Mouse (Mus musculus): ENCODE data around the gene Upp2. TPM values are rescaled to one million over a fixed set of nuclear protein-coding genes. Genes with fewer than 3 reads are reported as not detected.
A peak's percentile ranks its signal among the peaks of the same experiment; 100 is the strongest.

The Upp2 gene
- polyA plus RNA-seq (2014; fragmentation: Nextera tagmentation; extraction: Ambion mirVana), result 5.9 and 10.1 TPM in 2 replicates

- H3K4me2 ChIP-seq (replicated peaks; ENCODE audit: low read depth, low read length), result peak within 1 kb of the TSS; percentile 73
Measured at GRCm38 (mm10) chr2:58567066-58567810, at the start of gene Upp2, which contains the start of gene Acvr1. Gene Upp2 (plus strand): TSS chr2:58567298. Gene Acvr1 (minus strand): TSS chr2:58567157.

GRCm38 (mm10) chr2:58518517-58518916 is 48.6 kb upstream of the Upp2 start:
- H3K9me3 ChIP-seq (ENCODE audit: control insufficient read depth, low read length), result no peaks in the 10 kb centered on the region
- H3K36me3 ChIP-seq (ENCODE audit: control insufficient read depth, insufficient read depth, low read length), result no peaks in the 10 kb centered on the region
- no peak overlapping the region for H3K4me3 ChIP-seq (ENCODE audit: low read length)
- no peak overlapping the region for H3K27ac ChIP-seq (ENCODE audit: low read depth, low read length)
- 78% methylated on average over 1 of the region's 1 CpGs for WGBS
- no peak overlapping the region for H3K4me2 ChIP-seq (replicated peaks; ENCODE audit: low read depth, low read length)
- ATAC-seq (ENCODE audit: low FRiP score, low TSS enrichment), result no peak
- no peaks in the 10 kb centered on the region for H3K27me3 ChIP-seq (ENCODE audit: control insufficient read depth, insufficient read depth, low read length)
- no peak overlapping the region for H3K9ac ChIP-seq (ENCODE audit: low read depth, low read length)
- H3K4me1 ChIP-seq (ENCODE audit: control insufficient read depth, insufficient read depth, low read length), result peaks cover 25% of the 10 kb centered on the region

More at GRCm38 (mm10) chr2:58567066-58567810, at the start of gene Upp2, which contains the start of gene Acvr1:
- Histone ChIP-seq H3K27ac (ENCODE audit: low read depth, low read length) (peak within 1 kb of the TSS; percentile 96), H3K9ac (ENCODE audit: low read depth, low read length) (peak within 1 kb of the TSS; percentile 92), H3K36me3 (ENCODE audit: control insufficient read depth, insufficient read depth, low read length) (no peaks in the 10 kb centered on the region), H3K4me3 (ENCODE audit: low read length) (peak within 1 kb of the TSS; percentile 90), H3K27me3 (ENCODE audit: control insufficient read depth, insufficient read depth, low read length) (no peaks in the 10 kb centered on the region), H3K4me1 (ENCODE audit: control insufficient read depth, insufficient read depth, low read length) (peaks cover 24% of the 10 kb centered on the region), H3K9me3 (ENCODE audit: control insufficient read depth, low read length) (no peaks in the 10 kb centered on the region)
- WGBS, result 0% methylated on average over 29 of the region's 80 CpGs
- peak; percentile 96 for ATAC-seq (ENCODE audit: low FRiP score, low TSS enrichment)

- Histone ChIP-seq H3K4me2 (replicated peaks; ENCODE audit: low read depth, low read length) (no peak overlapping the region), H3K27me3 (ENCODE audit: control insufficient read depth, insufficient read depth, low read length) (no peaks in the 10 kb centered on the region), H3K36me3 (ENCODE audit: control insufficient read depth, insufficient read depth, low read length) (no peaks in the 10 kb centered on the region), H3K4me3 (ENCODE audit: low read length) (no peak overlapping the region), H3K27ac (ENCODE audit: low read depth, low read length) (no peak overlapping the region), H3K4me1 (ENCODE audit: control insufficient read depth, insufficient read depth, low read length) (peaks cover 24% of the 10 kb centered on the region), H3K9me3 (ENCODE audit: control insufficient read depth, low read length) (no peaks in the 10 kb centered on the region), H3K9ac (ENCODE audit: low read depth, low read length) (no peak overlapping the region)
- 80% methylated on average over 9 of the region's 9 CpGs for WGBS
- ATAC-seq (ENCODE audit: low FRiP score, low TSS enrichment), result no peak
Measured at GRCm38 (mm10) chr2:58520727-58521126, 46.4 kb upstream of the Upp2 start.

GRCm38 (mm10) chr2:58521621-58522020 is 45.5 kb upstream of the Upp2 start:
- Histone ChIP-seq H3K36me3 (ENCODE audit: control insufficient read depth, insufficient read depth, low read length) (no peaks in the 10 kb centered on the region), H3K4me3 (ENCODE audit: low read length) (no peak overlapping the region), H3K4me2 (replicated peaks; ENCODE audit: low read depth, low read length) (no peak overlapping the region), H3K4me1 (ENCODE audit: control insufficient read depth, insufficient read depth, low read length) (peaks cover 15% of the 10 kb centered on the region), H3K9me3 (ENCODE audit: control insufficient read depth, low read length) (no peaks in the 10 kb centered on the region), H3K27ac (ENCODE audit: low read depth, low read length) (no peak overlapping the region), H3K9ac (ENCODE audit: low read depth, low read length) (no peak overlapping the region), H3K27me3 (ENCODE audit: control insufficient read depth, insufficient read depth, low read length) (no peaks in the 10 kb centered on the region)
- 81% methylated on average over 6 of the region's 6 CpGs for WGBS
- no peak for ATAC-seq (ENCODE audit: low FRiP score, low TSS enrichment)

- Histone ChIP-seq H3K4me2 (replicated peaks; ENCODE audit: low read depth, low read length) (no peak overlapping the region), H3K27me3 (ENCODE audit: control insufficient read depth, insufficient read depth, low read length) (no peaks in the 10 kb centered on the region), H3K4me1 (ENCODE audit: control insufficient read depth, insufficient read depth, low read length) (peaks cover 9% of the 10 kb centered on the region), H3K9me3 (ENCODE audit: control insufficient read depth, low read length) (no peaks in the 10 kb centered on the region), H3K4me3 (ENCODE audit: low read length) (no peak overlapping the region), H3K27ac (ENCODE audit: low read depth, low read length) (no peak overlapping the region), H3K36me3 (ENCODE audit: control insufficient read depth, insufficient read depth, low read length) (no peaks in the 10 kb centered on the region), H3K9ac (ENCODE audit: low read depth, low read length) (no peak overlapping the region)
- 57% methylated on average over 12 of the region's 12 CpGs for WGBS
- no peak for ATAC-seq (ENCODE audit: low FRiP score, low TSS enrichment)
Measured at GRCm38 (mm10) chr2:58523097-58523496, 44.0 kb upstream of the Upp2 start.

GRCm38 (mm10) chr2:58523894-58524293 is 43.2 kb upstream of the Upp2 start:
- Histone ChIP-seq H3K4me2 (replicated peaks; ENCODE audit: low read depth, low read length) (no peak overlapping the region), H3K27me3 (ENCODE audit: control insufficient read depth, insufficient read depth, low read length) (no peaks in the 10 kb centered on the region), H3K36me3 (ENCODE audit: control insufficient read depth, insufficient read depth, low read length) (no peaks in the 10 kb centered on the region), H3K4me3 (ENCODE audit: low read length) (no peak overlapping the region), H3K27ac (ENCODE audit: low read depth, low read length) (no peak overlapping the region), H3K4me1 (ENCODE audit: control insufficient read depth, insufficient read depth, low read length) (peaks cover 9% of the 10 kb centered on the region), H3K9ac (ENCODE audit: low read depth, low read length) (no peak overlapping the region), H3K9me3 (ENCODE audit: control insufficient read depth, low read length) (no peaks in the 10 kb centered on the region)
- no peak; the same call in 1 of the 2 replicates for ATAC-seq (ENCODE audit: low FRiP score, low TSS enrichment)
- 83% methylated on average over 5 of the region's 5 CpGs for WGBS

- H3K4me1 ChIP-seq (ENCODE audit: control insufficient read depth, insufficient read depth, low read length), result peaks cover 10% of the 10 kb centered on the region
- no peak for ATAC-seq (ENCODE audit: low FRiP score, low TSS enrichment)
- no peak overlapping the region for H3K9ac ChIP-seq (ENCODE audit: low read depth, low read length)
- H3K4me2 ChIP-seq (replicated peaks; ENCODE audit: low read depth, low read length), result no peak overlapping the region
- H3K9me3 ChIP-seq (ENCODE audit: control insufficient read depth, low read length), result no peaks in the 10 kb centered on the region
- H3K36me3 ChIP-seq (ENCODE audit: control insufficient read depth, insufficient read depth, low read length), result no peaks in the 10 kb centered on the region
- WGBS, result 79% methylated on average over 6 of the region's 6 CpGs
- no peaks in the 10 kb centered on the region for H3K27me3 ChIP-seq (ENCODE audit: control insufficient read depth, insufficient read depth, low read length)
- no peak overlapping the region for H3K27ac ChIP-seq (ENCODE audit: low read depth, low read length)
- no peak overlapping the region for H3K4me3 ChIP-seq (ENCODE audit: low read length)
Measured at GRCm38 (mm10) chr2:58524356-58524755, 42.7 kb upstream of the Upp2 start.

GRCm38 (mm10) chr2:58527786-58528185 is 39.3 kb upstream of the Upp2 start:
- peaks cover 17% of the 10 kb centered on the region for H3K4me1 ChIP-seq (ENCODE audit: control insufficient read depth, insufficient read depth, low read length)
- H3K4me3 ChIP-seq (ENCODE audit: low read length), result no peak overlapping the region
- WGBS, result 77% methylated on average over 3 of the region's 3 CpGs
- no peaks in the 10 kb centered on the region for H3K9me3 ChIP-seq (ENCODE audit: control insufficient read depth, low read length)
- H3K27ac ChIP-seq (ENCODE audit: low read depth, low read length), result no peak overlapping the region
- H3K4me2 ChIP-seq (replicated peaks; ENCODE audit: low read depth, low read length), result no peak overlapping the region
- ATAC-seq (ENCODE audit: low FRiP score, low TSS enrichment), result no peak
- no peaks in the 10 kb centered on the region for H3K36me3 ChIP-seq (ENCODE audit: control insufficient read depth, insufficient read depth, low read length)
- H3K27me3 ChIP-seq (ENCODE audit: control insufficient read depth, insufficient read depth, low read length), result no peaks in the 10 kb centered on the region
- no peak overlapping the region for H3K9ac ChIP-seq (ENCODE audit: low read depth, low read length)

GRCm38 (mm10) chr2:58529384-58529783 is 37.7 kb upstream of the Upp2 start:
- H3K27ac ChIP-seq (ENCODE audit: low read depth, low read length), result no peak overlapping the region
- 78% methylated on average over 5 of the region's 5 CpGs for WGBS
- H3K27me3 ChIP-seq (ENCODE audit: control insufficient read depth, insufficient read depth, low read length), result no peaks in the 10 kb centered on the region
- H3K4me3 ChIP-seq (ENCODE audit: low read length), result no peak overlapping the region
- peaks cover 26% of the 10 kb centered on the region for H3K4me1 ChIP-seq (ENCODE audit: control insufficient read depth, insufficient read depth, low read length)
- no peak overlapping the region for H3K4me2 ChIP-seq (replicated peaks; ENCODE audit: low read depth, low read length)
- no peaks in the 10 kb centered on the region for H3K36me3 ChIP-seq (ENCODE audit: control insufficient read depth, insufficient read depth, low read length)
- no peaks in the 10 kb centered on the region for H3K9me3 ChIP-seq (ENCODE audit: control insufficient read depth, low read length)
- no peak for ATAC-seq (ENCODE audit: low FRiP score, low TSS enrichment)
- no peak overlapping the region for H3K9ac ChIP-seq (ENCODE audit: low read depth, low read length)
